Mouse (Mus musculus) heart, embryonic 11.5 days (tissue): ENCODE data around the gene Glmn. TPM values are rescaled to one million over a fixed set of nuclear protein-coding genes. Genes with fewer than 3 reads are reported as not detected.

Experiments used
- ATAC-seq: fragments of 200-750 bp; cut with Nextera tagmentation; replicated peaks from 2 replicates; pipeline ENCODE4 v1.8.0; 2017; ENCODE audit warnings: moderate library complexity; ENCODE audit not compliant: insufficient number of reproducible peaks, low FRiP score, low TSS enrichment
- H3K27ac ChIP-seq: fragments of 300-500 bp; sonication (generic); 2 replicates; pipeline ENCODE4 v1.5.1; 2014; ENCODE audit warnings: mild to moderate bottlenecking, low read depth, low read length
- H3K27me3 ChIP-seq: fragments of 300-500 bp; sonication (generic); 2 replicates; pipeline ENCODE4 v1.6.1; 2014; ENCODE audit warnings: mild to moderate bottlenecking, low read length, mixed read lengths; ENCODE audit not compliant: control insufficient read depth, insufficient read depth
- H3K36me3 ChIP-seq: fragments of 300-500 bp; sonication (generic); 2 replicates; pipeline ENCODE4 v1.6.1; 2014; ENCODE audit warnings: mild to moderate bottlenecking, low read length, moderate library complexity, mixed read lengths; ENCODE audit not compliant: control insufficient read depth, insufficient read depth
- H3K4me1 ChIP-seq: fragments of 300-500 bp; sonication (generic); 2 replicates; pipeline ENCODE4 v1.6.1; 2014; ENCODE audit warnings: low read length; ENCODE audit not compliant: control insufficient read depth, insufficient read depth
- H3K4me2 ChIP-seq: fragments of 300-500 bp; sonication (generic); 2 replicates; pipeline ENCODE4 v1.6.1; 2014; ENCODE audit warnings: mild to moderate bottlenecking, moderate library complexity
- H3K4me3 ChIP-seq: fragments of 300-500 bp; sonication (generic); 2 replicates; pipeline ENCODE4 v1.5.1; 2014; ENCODE audit warnings: low read depth, low read length
- H3K9ac ChIP-seq: fragments of 300-500 bp; sonication (generic); 2 replicates; pipeline ENCODE4 v1.6.1; 2014; ENCODE audit warnings: mild to moderate bottlenecking, low read depth, low read length, moderate library complexity
- H3K9me3 ChIP-seq: fragments of 300-500 bp; sonication (generic); replicated peaks from 2 replicates; pipeline ENCODE4 v1.6.1; 2016; ENCODE audit warnings: low read length; ENCODE audit not compliant: control insufficient read depth
- WGBS: fragments of 180-500 bp; shearing (Covaris S2); extraction: QIAGEN DNeasy Blood & Tissue Kit; methylation state at CpG from one replicate; pipeline ENCODE4 v1.1.7; 2014; ENCODE audit not compliant: insufficient replicate concordance; 5-methylcytosine and 5-hydroxymethylcytosine counted together
- polyA plus RNA-seq: library from polyadenylated mRNA; unstranded; fragments of >200 nt; fragmentation: Nextera tagmentation; extraction: Ambion mirVana; gene quantifications from 2 replicates; pipeline ENCODE4 v1.2.1, GENCODE M21; 2014

Gene Glmn
- polyA plus RNA-seq, 1 experiment from 2014 or later, result 29.7 TPM

- H3K4me1 ChIP-seq, result no peaks in the 10 kb centered on the region
- 46% methylated on average over 7 of the region's 7 CpGs for WGBS
- no peaks in the 10 kb centered on the region for H3K36me3 ChIP-seq
- H3K4me2 ChIP-seq, result no peak overlapping the region
- H3K27me3 ChIP-seq, result no peaks in the 10 kb centered on the region
- no peaks in the 10 kb centered on the region for H3K9me3 ChIP-seq
- no peak overlapping the region for H3K27ac ChIP-seq
- no peak overlapping the region for H3K4me3 ChIP-seq
- H3K9ac ChIP-seq, result no peak overlapping the region
- ATAC-seq, result no peak
Measured at GRCm38 (mm10) chr5:107513583-107513982, 84.1 kb downstream of the Glmn start.

GRCm38 (mm10) chr5:107511326-107511725 lies 86.4 kb downstream of the Glmn start:
- no peak overlapping the region for H3K9ac ChIP-seq
- H3K36me3 ChIP-seq, result no peaks in the 10 kb centered on the region
- H3K27me3 ChIP-seq, result no peaks in the 10 kb centered on the region
- WGBS, result 55% methylated on average over 2 of the region's 2 CpGs
- no peak overlapping the region for H3K27ac ChIP-seq
- no peak for ATAC-seq
- no peaks in the 10 kb centered on the region for H3K9me3 ChIP-seq
- no peaks in the 10 kb centered on the region for H3K4me1 ChIP-seq
- H3K4me2 ChIP-seq, result no peak overlapping the region
- H3K4me3 ChIP-seq, result no peak overlapping the region

- Histone ChIP-seq H3K9ac (no peak overlapping the region), H3K36me3 (no peaks in the 10 kb centered on the region), H3K9me3 (no peaks in the 10 kb centered on the region), H3K27ac (no peak overlapping the region), H3K4me3 (no peak overlapping the region), H3K27me3 (no peaks in the 10 kb centered on the region), H3K4me2 (no peak overlapping the region), H3K4me1 (no peaks in the 10 kb centered on the region)
- no peak for ATAC-seq
- WGBS, result 77% methylated on average over 10 of the region's 10 CpGs
Measured at GRCm38 (mm10) chr5:107510503-107510902, 87.2 kb downstream of the Glmn start.

GRCm38 (mm10) chr5:107507321-107507720 lies 90.4 kb downstream of the Glmn start, which contains the start of gene Gm42669:
TSS of gene Gm42669 (plus strand) at chr5:107507621.
- no peak within 1 kb of the TSS for H3K27ac ChIP-seq

GRCm38 (mm10) chr5:107500741-107501140 lies 96.9 kb downstream of the Glmn start:
- ATAC-seq, result no peak
- no peaks in the 10 kb centered on the region for H3K9me3 ChIP-seq
- no peak overlapping the region for H3K4me3 ChIP-seq
- H3K36me3 ChIP-seq, result no peaks in the 10 kb centered on the region
- H3K9ac ChIP-seq, result no peak overlapping the region
- H3K4me1 ChIP-seq, result no peaks in the 10 kb centered on the region
- no peak overlapping the region for H3K4me2 ChIP-seq
- no peaks in the 10 kb centered on the region for H3K27me3 ChIP-seq
- 90% methylated on average over 1 of the region's 1 CpGs for WGBS
- no peak overlapping the region for H3K27ac ChIP-seq

More at GRCm38 (mm10) chr5:107507321-107507720, 90.4 kb downstream of the Glmn start, which contains the start of gene Gm42669:
- Histone ChIP-seq H3K9me3 (no peaks in the 10 kb centered on the region), H3K9ac (no peak within 1 kb of the TSS), H3K4me1 (no peaks in the 10 kb centered on the region), H3K4me3 (no peak within 1 kb of the TSS), H3K36me3 (no peaks in the 10 kb centered on the region), H3K4me2 (no peak within 1 kb of the TSS), H3K27me3 (no peaks in the 10 kb centered on the region)
- WGBS, result 66% methylated on average over 4 of the region's 4 CpGs
- ATAC-seq, result no peak

- Histone ChIP-seq H3K9me3 (no peaks in the 10 kb centered on the region), H3K4me2 (no peak overlapping the region), H3K4me1 (no peaks in the 10 kb centered on the region), H3K4me3 (no peak overlapping the region), H3K27me3 (no peaks in the 10 kb centered on the region), H3K9ac (no peak overlapping the region), H3K36me3 (no peaks in the 10 kb centered on the region), H3K27ac (no peak overlapping the region)
- ATAC-seq, result no peak
- WGBS, result 89% methylated on average over 5 of the region's 5 CpGs
Measured at GRCm38 (mm10) chr5:107499891-107500535, 97.7 kb downstream of the Glmn start.

Other genes with a start within 250 kb of the Glmn start
- 0.29 and 0.56 TPM in 2 replicates for gene Ephx4, start 195.2 kb downstream of the Glmn start, polyA plus RNA-seq
- gene Lpcat2b, start 166.3 kb downstream of the Glmn start, polyA plus RNA-seq, result not detected in 2 replicates
- gene Btbd8, start 159.9 kb downstream of the Glmn start, polyA plus RNA-seq, result 3.6 and 4.2 TPM in 2 replicates
- gene Gm42669, start 90.3 kb downstream of the Glmn start, polyA plus RNA-seq, result 0.23 and 0.40 TPM in 2 replicates
- 0.06 TPM in 1 of 2 replicates, not detected in the other for gene 1700028K03Rik, start 63.2 kb downstream of the Glmn start, polyA plus RNA-seq
- gene Rpap2, start 515 bp downstream of the Glmn start, polyA plus RNA-seq, result 12.8 and 16.6 TPM in 2 replicates
- not detected in 2 replicates for gene Gfi1, start 128.1 kb upstream of the Glmn start, polyA plus RNA-seq
- 0.57 TPM in 1 of 2 replicates, not detected in the other for gene Ube2d2b, start 232.2 kb upstream of the Glmn start, polyA plus RNA-seq